Mouse (Mus musculus): Measurements from ENCODE around the gene Rab11fip5.

The Rab11fip5 gene

DNA sequence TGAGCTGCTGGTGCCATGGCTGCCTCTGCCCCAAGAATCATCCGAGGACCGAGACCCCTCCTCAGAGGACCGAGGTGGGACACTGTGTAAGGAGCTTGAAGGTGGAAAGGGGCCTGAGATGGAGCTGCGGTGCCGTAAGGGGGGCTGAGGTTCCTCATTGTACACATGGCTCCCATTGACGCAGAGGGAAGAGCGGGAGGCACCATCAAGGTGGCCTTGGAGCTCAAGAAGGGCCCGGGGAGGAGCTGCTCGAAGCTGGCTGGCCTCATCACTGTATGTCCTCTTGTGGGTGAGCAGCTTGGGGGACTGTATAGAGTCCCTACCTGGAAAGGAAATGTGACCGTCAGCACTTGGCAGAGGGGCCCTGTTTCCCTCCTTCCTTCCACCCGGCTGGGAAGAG lies 26.3 kb downstream of the Rab11fip5 start:
- in situ Hi-C loops (cut with MboI, MseI), result loop anchor here (5.0 kb wide), 1 partner anchor 39 kb away; no protein-coding TSS in a partner anchor

DNA sequence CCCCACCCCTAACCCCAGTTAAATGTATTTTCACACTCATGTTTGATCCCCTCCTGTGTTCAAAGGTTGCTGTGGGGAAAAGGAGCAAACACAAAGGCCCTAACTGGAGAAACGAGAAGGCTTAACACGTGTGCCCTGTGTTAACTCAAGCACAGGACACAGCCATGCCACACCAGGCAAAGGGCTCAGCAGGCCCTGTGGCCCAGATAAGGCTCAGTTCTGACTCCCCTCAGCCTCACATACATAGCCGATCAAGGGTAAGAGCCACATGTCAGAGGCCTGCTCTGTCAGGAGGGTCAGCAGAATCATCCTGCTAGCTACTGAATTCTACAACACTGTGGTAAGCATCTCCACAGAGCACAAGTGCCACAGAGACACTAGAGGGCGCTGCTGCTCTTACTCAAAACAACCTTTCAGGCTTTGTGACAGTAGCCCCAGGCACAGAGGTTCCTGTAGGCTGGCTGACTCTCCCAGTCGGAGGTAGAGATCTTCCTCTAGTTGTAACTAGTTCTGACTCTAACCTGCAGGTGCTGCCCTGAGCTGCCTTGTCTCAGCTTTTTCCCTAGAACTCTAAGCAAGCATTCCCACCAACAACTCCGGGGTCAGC lies 28.3 kb downstream of the Rab11fip5 start:
- in situ Hi-C loops (cut with MboI, MseI), result loop anchor here (5.0 kb wide), 1 partner anchor 41 kb away; no protein-coding TSS in a partner anchor

DNA sequence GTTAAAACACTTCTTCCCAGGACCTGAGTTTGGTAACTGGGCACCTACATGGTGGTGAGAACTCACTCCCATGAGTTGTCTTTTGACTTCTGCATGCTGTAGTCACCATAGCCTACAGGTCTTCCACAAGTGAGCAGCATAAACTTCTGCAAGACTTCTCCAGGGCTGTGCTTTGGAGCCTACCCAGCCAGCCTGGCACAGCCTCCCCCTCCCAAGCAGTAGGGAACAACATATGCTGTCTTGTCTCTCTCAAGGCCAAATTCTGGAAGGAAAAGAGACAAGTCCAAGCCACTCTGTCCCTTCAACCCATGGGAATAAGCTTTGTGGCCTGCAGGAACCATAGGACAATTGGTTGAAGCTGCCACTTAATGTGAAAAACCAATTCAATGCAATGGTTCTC lies 29.5 kb downstream of the Rab11fip5 start:
- in situ Hi-C loops (cut with MboI, MseI), result loop anchor here (5.0 kb wide), 1 partner anchor 42 kb away; no protein-coding TSS in a partner anchor

DNA sequence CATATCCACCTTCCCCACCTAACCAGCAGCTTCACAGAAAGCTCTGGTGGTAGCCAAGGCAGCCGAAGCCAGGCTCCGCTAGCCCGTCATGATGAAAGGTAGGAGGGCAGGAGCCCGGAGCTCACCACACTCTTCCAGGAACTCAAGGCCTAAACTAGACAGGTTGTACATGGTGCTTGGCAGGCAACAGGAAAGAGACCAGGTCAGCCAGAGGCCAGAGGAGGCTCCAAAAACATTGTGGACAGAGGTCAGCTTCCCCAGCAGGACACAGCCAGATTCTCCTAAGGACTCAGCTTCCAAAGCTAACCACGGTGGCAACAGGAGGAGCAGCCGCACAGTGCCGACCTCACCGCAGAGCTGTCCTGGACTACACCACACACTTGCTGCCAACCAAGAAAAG lies 31.4 kb downstream of the Rab11fip5 start:
- in situ Hi-C loops (cut with MboI, MseI), result no loop called here

DNA sequence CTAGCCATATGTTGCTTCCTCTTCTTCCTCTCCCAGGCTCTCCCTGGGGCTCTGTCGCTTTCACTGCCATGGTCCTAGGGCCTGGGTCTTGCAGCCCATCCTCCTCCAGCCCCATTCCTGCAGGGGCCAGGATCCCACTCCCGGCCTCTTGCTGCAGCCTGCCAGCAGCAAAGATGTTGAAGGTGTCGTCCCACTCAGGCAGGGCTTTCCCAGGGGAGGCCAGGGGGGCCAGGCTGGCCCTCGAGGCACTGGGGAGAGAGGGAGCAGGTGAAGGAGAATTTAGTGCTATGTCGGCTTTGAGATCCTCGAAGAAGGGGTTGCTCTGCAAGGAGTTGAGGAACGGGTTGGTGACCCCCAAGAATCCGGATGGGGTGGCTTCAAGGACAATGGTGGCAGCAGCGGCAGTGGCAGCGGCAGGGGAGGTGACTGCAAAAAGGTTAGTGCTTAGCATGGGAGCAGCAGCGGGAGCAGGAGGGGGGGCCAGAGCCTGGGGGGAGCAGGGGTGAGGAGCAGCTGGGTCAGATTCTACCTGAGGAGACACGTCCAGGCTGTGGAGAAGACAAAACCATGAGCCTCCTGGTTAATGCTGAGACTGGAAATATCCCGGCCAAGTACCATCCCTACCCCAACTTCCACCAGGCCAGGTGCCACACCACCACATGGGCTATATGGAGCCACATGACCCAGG lies 32.5 kb downstream of the Rab11fip5 start:
- in situ Hi-C loops (cut with MboI, MseI), result no loop called here

DNA sequence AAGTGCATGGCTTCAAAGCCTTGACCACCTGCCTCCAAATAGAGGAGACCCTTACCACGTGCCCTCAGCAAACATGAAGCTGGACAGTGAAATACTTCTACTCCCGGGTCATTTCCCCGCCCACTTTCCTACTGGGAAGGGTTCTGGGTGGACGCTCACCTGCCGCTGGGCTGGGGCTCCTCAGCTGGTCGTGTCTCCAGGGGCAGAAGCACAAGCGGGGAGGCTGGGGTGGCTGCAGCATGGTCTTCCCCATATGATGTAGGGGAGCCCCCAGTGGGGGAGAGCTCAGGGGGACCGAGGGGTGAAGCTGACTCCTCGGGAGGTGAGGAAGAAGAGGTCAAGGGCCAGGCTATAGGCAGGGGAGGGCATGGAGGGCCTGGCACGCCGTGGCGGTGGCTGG lies 34.2 kb downstream of the Rab11fip5 start:
- in situ Hi-C loops (cut with MboI, MseI), result no loop called here

DNA sequence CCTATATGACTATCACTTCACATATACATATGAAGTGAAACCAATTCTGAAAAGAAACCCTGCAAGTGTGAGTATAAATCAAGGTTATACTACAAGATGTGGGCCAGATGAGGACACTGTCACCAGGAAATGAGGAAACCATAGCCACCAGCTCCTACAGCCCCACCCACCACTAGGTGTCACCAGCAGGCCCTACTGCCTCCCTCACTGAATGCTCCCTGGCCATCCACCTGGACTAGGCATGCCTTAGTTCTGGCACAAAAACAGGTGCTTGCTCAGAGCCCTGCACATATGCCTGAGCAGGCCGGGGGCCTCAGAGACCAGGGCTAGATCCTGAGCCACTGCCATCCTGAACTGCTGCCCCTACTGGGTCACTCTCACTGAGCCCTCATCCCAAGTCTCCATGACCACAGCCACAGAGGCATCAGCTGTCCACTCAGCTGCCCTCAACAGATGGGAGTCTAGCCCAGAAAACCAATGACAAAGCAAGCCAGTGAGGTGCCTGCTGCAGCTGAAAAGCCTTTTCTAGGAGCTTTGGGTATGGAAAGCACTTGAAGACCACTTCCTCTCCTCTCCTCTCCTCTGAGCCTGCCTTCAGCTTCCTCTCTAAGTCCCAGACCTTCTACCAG lies 35.0 kb downstream of the Rab11fip5 start:
- in situ Hi-C loops (cut with MboI, MseI), result no loop called here

DNA sequence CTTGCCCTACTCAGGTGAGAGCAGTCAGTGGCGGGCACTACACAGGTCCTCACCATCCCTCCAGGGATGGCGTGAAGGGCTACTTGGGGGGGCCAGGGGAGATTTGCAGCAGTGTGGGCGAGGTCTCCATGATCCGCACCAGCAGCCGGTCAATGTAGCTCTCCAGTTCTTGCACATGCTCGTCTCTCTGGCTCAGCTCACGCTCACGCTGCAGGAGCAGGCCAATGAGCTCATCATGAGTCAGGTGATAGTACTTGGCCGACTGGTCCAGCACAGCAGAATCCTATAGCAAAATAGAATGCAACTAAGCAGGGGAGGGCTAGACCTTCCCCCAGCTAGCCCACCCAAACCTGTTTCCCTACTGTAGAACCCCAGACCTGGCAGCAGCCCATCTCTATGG lies 37.5 kb downstream of the Rab11fip5 start:
- in situ Hi-C loops (cut with MboI, MseI), result no loop called here

DNA sequence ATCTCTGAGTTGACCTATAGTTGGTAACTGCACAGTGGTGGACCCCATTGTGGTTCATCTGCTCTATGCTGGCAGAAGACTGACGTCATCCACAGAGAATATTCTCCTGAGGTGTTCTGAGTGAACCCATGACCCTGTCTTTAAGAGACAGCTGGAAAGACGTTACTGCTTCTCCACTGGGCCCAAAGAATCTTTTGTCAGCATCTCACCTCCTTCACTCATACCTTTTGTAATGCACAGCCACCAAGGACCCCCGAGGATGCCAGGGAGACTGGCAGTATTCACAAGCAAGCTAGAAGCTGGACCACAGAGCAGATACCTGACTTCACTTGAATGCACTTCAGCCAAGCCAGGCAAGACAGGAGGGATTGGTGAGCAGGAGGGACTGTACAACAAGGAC lies 39.1 kb downstream of the Rab11fip5 start:
- in situ Hi-C loops (cut with MboI, MseI), result no loop called here

DNA sequence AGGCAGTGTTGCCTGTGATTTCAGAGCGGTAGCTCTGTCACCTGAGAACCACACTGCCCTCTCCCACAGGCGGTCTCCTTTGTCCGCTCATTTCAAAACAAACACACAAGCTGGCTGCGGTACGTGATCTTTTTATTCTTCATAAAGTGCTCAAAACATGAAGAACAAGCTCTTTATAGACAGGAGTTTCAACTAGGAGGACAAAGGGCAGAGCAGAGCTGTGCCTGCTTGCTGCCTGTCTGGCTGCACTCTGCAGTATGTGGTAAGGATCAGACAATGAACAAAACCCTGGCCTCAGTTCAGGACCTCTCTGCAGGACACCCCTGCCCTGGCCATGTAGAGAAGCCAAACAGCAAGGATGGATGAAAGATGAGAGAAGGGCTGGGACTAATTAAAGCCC lies 39.6 kb downstream of the Rab11fip5 start:
- in situ Hi-C loops (cut with MboI, MseI), result no loop called here

DNA sequence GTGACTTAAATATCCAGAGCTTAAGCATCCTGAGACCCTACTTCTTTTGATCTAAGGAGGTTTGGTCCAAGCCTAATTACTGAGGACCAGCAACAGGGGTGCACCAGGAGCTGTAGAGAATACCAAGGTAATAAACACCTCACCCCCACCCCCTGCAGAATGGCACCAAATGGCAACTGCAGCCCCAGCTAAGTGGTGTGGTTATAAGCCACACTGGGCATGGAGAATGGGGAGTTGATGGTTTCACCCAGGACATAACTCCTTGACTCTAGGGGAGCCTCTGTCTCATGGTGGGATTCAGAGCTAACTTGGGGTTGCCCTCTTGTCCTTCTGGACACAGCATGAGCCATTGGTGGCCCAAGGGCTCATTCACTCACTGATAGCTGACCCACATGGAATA lies 40.2 kb downstream of the Rab11fip5 start:
- in situ Hi-C loops (cut with MboI, MseI), result no loop called here

DNA sequence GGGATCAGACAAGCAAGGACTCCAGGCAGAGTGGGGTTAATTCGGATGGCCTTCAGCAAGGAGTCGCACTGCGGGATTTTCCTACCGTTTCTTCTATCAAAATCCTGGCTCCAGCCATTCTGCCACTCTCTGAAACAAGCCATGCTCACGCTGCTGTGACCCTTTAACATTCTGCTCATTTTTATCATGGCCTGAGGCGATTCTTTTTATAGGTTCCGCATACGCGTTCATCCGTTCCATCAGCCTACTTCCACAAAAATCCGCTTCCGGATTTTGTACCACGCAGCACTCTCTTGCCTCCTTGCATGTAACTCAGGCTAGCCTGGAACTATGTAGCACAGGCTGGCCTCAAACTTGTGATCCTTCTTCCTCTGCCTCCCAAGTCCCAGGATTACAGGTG lies 40.7 kb downstream of the Rab11fip5 start:
- in situ Hi-C loops (cut with MboI, MseI), result no loop called here

DNA sequence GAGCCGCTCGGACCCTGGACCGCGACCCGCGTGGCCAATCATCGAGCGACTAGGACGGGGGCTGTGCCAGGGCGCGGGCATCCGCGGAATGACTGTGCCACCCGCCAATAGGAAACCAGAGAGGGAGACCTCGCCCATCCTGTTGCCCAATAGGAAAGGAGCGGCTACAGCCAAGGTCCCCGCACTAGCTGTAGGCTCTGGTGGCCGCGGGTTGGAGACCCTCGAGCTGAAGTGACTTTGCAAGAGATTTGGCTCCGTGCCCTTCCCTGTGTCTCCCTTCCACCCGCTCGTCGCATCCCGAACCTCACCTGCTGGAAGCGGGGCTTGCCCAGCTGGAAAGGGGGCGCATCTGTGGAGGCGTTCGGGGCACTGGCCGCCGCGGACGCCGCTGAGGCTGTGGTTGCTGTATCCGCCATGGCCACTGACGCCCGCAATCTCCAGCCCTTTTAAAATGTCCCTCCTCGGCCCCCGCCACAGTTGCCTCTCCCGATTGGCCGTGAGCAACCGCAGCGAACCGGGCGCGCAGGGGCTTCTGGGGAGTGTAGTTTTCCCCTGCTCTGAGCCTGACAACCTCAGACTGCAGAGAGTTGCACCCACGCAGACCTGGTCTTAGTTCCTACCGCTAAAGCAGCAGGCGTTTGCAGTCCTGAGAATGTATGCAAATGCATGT lies 41.3 kb downstream of the Rab11fip5 start, which contains the start of gene Sfxn5:
Gene Sfxn5 (minus strand): TSS at position 423 of the 670 bp plus-strand sequence.
- in situ Hi-C loops (cut with MboI, MseI), result no loop called here

DNA sequence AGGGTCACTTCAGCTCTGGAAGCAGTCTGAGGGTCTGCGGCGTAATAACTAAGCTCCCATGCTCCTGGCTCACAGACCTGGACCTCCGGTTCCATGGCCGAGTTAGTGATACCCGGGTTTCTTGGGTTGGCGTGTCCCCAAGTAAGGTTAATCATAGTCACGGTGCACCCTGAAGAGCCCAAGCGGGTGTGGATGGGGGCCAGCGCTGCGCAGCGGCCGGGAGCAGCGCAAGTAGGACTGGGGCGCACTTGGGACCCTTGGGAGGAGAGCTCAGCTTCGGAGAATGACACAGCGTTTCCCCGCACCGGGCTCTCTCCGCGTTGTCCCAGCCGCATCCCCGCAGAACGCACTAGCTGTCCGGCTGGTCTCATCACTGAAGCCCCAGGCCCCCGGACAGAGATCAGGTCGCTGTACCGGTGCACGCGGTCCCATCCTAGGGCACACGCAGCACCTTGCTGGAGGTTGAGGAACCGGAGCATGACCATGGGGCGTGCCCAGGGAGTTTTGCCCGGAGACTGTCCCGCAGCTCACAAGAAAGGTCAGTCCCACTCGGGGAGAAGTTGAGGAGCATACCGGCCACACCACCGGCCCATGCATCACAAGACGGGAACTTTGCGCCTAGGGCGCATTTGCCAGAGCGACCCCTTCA lies 42.0 kb downstream of the Rab11fip5 start:
- in situ Hi-C loops (cut with MboI, MseI), result no loop called here

DNA sequence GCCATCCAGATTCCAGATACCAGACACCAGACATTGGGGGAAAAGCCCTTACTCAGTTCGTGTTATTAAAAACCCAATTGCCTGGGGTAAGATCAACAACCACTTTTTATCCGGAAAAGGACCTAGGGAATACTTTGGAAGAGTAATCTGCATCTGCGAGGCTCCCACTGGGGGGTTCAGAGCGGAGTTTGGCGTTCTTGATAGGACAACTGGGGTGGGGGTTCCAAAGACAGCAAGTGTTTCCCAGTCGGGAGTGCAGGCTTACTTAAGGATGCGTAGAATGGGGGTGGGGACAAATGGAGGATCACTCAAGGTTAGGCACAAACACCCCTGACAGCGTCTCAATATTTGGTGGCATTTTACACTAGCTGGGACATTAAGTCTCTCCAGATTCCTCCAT lies 42.7 kb downstream of the Rab11fip5 start:
- in situ Hi-C loops (cut with MboI, MseI), result no loop called here

DNA sequence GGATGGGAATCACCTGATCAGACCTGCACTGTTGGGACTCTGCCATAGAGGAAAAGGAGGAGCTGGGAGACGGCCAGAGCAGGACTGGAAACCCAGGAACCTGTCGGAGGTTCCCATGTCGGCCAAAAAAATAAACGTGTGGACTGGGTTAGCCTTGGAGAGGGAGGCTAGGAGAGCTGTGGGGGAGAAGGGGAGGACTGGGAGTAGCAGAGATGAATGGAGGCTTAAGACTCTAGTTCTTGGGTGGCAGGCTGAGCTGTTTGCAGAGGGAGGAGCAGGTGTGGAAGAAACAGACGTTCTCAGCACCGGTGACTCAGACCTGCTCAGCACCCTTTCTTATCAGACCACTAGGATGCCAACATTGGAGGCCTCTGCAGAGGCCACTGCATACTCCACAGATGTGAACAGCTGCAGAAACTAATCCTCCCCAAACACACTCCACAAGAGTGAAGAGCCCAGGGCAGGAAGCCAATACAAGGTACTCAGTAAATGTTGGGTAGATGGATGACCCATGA lies 43.2 kb downstream of the Rab11fip5 start:
- in situ Hi-C loops (cut with MboI, MseI), result no loop called here

DNA sequence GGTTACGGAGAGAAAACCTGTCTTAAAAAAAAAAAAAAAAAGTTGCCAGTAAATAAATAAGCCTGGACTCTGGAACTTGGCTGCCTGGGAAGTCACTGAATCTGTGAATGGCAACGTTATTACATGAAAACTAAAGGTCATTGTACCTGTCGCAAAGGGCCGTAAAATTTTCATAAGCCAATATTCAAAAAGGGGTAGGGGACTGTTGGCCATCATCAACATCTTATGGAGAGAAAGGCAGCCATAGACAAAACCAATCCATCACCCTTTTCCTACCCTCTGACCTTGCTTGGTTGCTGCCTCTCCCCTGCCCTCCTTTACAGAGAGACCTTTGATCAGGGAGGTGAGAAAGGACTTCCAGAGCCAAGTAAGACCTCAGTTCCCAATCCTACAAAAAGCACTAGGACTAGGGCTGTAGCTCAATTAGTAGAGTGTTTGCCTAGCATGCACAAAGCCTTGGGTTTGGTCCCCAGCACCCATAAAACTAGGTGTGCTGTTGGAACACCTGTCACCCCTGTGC lies 44.7 kb downstream of the Rab11fip5 start:
- in situ Hi-C loops (cut with MboI, MseI), result no loop called here

DNA sequence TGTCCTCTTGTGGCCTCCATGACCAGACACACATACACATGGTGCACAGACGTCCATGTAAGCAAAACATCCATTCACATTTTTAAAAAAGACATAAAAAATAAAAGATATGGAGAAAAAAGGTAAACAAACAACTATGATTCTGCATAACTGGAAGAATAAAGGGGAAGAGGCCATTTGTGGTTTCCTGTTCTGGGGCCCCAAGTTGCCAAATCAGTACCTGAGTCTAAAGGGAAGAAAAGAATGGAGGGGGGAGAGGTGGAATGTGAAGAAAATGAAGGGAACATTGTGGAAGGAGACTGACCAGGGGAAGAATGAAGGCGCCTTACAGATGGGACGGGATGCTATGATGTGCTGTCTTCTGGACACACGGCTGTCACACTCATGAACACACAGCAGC lies 47.9 kb downstream of the Rab11fip5 start:
- in situ Hi-C loops (cut with MboI, MseI), result no loop called here

DNA sequence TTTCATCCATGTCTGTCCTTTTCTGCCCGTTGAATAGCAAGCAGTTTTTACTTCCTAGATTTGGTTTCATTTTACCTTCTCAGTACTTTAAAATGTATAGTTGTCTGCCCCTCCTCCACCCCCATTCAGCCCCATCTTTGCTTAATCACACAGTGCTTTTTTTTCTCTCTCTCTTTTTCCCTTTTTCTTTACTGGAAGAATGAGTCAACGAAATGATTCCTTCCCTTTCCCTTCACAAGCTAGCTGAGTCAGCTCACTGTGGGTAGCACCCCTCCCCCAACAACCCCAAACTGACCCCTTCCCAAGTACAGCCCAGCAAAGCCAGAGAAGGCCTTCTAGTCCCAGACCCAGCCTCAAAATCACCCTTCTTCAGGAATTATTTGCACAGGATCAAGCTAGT lies 49.3 kb downstream of the Rab11fip5 start:
- in situ Hi-C loops (cut with MboI, MseI), result no loop called here

DNA sequence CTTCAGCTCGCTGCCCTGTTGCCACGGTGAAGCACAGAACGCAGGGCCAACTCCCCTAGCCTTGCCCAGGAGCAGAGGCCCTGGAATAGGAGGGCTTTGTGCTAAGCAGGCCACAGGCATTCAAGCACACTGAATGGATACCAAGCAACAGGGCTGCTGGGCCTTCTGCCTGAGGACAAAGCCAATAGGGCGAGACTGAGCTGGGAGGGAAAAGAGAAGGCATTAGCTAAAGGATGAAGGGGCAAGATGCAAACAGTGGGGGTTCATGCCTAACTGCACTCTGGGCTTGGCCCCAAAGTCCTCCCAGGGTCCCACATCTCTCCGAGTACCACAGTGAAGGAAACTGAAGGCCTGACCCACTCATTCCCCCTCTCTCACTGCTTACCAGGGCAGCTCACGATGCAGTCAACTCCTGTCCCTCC lies 54.0 kb downstream of the Rab11fip5 start:
- in situ Hi-C loops (cut with MboI, MseI), result no loop called here

DNA sequence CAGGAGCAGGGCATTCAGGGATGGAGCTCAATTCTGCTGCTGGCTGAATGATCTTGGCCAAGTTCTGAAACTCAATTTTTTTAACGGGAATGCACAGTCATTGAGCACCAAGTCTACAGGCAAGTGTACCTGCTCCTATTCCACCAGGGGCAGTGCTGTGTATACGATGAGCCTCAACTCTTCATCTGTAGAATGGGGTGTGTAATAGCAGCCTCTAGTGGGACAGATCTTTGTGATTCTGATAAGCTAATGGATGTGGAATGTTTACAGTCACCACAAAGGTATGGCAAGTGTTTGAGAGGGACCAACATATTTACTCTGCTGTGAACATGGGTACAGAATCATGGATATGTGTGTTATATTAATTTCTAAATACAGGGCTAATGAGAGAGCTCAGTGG lies 58.2 kb downstream of the Rab11fip5 start:
- in situ Hi-C loops (cut with MboI, MseI), result no loop called here

All from T-helper 1 cell (primary cell).